Mouse (Mus musculus): Measurements from ENCODE around the gene Spryd4.
"Not testable (repeated sequence)": the region's sequence is repeated elsewhere in the genome, so short reads cannot be mapped to it uniquely, and the experiment has no call there.

Spryd4 gene

GRCm38 (mm10) chr10:128225064-128225463 lies 13.5 kb upstream of the Spryd4 start:
- no peak for DNase-seq

GRCm38 (mm10) chr10:128221533-128222286 lies 10.1 kb upstream of the Spryd4 start:
- DNase-seq, result peak; percentile 30

DNA sequence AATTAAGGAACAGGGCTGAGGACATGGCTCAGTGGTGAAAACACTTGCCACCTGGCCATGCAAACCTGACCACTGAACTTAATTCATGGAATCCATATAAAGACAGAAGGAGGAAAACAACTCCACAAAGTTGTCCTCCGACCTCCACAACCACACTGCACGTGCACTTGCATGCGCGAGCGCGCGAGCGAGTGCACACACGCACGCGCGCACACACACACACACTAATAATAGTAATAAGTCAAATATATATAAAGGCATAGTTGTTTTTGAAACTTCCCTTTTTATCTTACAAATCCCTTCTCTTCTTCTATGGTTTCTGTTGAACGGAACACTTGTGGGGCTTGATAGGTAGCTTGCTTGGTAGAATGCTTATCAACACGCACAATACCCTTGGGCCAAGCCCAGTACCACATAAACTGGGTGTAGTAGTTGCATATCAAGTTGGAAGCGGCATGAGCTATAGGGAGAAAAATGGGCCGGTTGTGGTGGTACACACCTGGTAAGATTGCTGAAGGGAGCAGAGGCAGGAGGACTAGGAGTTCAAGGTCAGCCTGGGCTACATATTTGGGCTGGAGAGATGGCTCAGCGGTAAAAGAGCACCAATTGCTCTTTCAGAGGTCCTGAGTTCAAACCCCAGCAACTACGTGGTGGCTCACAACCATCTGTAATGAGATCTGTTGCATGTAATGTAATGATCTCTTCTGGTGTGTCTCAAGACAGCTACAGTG lies 6.9 kb upstream of the Spryd4 start:
- no peak for DNase-seq

GRCm38 (mm10) chr10:128214981-128215380 lies 3.4 kb upstream of the Spryd4 start:
- no peak for DNase-seq

DNA sequence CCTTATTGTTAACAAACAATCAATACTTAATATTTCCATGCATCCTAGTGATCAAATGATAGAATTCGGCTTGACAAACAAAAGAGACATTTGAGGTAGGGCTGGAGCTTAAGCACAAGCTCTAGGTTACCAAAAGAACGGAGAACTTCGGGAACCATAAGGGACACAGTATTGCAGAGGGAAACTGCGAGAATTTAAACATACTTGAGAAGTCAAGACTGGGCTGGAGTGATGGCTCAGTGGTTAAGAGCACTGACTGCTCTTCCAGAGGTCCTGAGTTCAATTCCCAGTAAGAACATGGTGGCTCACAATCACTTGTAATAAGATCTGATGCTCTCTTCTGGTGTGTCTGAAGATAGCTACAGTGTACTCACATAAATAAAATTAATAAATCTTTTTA lies 2.5 kb upstream of the Spryd4 start:
- not testable (repeated sequence) for DNase-seq

GRCm38 (mm10) chr10:128212871-128213323 lies 1.3 kb upstream of the Spryd4 start:
- DNase-seq, result peak; percentile 78

DNA sequence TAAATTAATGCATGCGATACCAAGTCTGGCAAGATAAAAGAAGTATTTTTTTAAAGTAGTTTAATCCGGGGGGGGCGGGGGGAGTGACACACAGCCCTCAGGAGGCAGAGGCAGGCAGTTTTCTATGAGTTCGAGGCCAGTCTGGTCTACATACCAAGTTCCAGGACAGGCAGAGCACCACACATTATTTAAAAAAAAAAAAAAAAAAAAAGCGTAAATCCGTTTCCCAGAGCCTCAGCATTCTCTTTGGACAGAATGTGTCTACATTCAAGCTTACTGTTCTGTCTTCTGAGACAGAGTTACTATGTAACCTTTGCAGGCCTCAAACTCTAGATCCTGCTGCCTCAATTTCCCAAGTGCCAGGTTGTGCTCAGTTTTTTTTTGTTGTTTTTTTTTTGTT lies 541 bp upstream of the Spryd4 start:
- no peak for DNase-seq

DNA sequence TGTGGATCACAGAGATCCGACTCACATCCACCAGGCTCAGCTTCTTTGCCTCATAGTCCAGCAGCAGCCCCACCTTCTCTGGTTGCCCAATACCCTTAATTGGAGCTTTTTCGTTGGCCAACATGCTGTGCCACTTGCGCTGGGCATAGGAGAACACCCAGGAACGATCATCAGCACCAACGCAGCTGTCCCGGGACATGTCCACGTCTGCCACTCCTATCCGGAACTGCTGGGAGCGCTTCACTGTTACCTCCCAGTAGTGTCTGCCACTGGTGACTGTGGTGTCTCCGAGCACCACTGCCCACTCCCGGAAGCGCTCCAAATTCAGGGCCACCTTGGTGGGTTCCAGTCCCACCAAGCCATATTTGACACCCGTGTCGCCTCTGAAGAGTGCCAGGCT lies 653 bp downstream of the Spryd4 start:
- DNase-seq, result peak; percentile 30

GRCm38 (mm10) chr10:128210131-128210530 lies 1.5 kb downstream of the Spryd4 start:
- DNase-seq, result no peak

DNA sequence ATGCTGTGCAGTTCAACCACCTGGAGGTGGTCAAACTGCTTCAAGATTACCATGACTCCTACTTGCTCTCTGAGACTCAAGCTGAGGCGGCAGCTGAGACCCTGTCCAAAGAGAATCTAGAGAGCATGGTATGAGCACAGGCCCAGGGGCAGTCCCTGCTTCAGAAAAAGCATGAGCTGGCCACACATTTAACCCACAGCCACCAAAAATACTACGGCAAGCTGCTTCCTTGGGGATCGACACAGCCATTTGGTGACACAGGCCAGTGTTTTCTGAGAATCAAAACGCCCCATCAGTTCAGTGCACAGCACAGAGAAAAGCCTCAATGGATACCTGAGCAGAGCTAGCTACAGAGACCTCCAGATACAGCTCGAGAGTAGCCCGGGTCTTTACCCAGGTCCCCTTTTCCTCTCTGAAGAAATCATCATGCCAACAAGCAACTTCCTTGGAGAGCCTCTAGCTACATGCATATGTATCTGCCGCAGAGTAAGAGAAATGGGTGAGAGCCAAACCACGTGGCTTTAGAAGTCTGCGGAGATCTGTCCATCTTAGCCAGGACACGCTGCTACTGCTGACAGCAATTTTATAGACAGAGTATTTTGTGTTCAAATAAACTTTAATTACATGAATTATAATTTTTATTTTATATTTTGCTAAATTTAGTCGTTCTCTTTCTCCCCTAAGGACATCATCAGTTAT lies 2.1 kb downstream of the Spryd4 start:
- DNase-seq, result no peak

DNA sequence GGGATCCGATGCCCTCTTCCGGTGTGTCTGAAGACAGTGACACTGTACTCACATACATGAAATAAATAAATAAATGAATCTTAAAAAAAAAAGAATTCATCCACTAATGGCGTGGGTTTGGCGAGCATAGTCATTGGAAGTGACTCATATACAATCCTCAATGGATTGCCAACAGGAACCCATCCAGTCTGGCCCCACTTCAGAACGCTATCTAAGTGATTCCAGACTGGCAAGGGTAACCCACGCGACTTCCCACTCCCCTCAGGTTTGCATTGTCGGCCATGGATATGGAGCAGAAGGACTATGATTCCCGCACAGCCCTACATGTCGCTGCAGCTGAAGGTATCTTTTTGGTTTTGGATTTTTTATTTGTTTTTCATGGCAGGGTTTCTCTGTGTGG lies 3.3 kb downstream of the Spryd4 start:
- DNase-seq, result no peak

DNA sequence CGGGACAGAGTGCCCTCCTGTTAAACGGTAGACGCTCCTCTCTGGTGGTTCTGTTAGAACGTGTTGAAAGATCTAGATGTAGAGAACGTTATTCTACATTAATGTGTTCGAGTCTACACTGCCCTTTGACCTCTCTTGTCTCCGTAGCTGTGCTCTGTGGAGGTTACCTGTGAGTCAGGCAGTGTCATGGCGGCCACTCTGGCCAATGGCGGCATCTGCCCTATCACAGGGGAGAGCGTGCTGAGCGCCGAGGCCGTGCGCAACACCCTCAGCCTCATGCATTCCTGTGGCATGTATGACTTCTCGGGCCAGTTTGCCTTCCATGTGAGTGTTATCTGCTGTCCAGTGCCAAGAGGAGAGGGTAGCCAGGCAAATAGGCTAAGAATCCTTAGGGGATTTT lies 6.7 kb downstream of the Spryd4 start:
- DNase-seq, result no peak

DNA sequence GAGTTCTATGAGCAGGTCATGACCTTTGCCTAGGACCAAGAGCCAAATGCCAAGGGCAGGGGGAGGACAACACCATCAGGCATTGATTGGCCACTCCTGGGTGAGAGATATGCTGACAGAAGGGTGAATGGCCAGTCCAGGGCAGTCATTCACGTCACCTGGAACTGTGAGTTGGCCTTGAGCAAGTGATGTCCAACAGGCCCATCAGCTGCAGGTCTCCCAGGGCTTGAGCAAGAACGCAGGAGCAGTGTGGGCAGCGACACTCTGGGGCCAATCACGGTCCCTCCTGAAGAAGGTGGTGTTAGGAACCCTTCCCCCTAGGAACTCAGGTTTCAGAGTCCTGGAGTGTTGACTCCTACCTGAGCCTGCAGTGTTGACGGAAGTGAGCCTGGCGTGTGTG lies 9.8 kb downstream of the Spryd4 start:
- no peak for DNase-seq

DNA sequence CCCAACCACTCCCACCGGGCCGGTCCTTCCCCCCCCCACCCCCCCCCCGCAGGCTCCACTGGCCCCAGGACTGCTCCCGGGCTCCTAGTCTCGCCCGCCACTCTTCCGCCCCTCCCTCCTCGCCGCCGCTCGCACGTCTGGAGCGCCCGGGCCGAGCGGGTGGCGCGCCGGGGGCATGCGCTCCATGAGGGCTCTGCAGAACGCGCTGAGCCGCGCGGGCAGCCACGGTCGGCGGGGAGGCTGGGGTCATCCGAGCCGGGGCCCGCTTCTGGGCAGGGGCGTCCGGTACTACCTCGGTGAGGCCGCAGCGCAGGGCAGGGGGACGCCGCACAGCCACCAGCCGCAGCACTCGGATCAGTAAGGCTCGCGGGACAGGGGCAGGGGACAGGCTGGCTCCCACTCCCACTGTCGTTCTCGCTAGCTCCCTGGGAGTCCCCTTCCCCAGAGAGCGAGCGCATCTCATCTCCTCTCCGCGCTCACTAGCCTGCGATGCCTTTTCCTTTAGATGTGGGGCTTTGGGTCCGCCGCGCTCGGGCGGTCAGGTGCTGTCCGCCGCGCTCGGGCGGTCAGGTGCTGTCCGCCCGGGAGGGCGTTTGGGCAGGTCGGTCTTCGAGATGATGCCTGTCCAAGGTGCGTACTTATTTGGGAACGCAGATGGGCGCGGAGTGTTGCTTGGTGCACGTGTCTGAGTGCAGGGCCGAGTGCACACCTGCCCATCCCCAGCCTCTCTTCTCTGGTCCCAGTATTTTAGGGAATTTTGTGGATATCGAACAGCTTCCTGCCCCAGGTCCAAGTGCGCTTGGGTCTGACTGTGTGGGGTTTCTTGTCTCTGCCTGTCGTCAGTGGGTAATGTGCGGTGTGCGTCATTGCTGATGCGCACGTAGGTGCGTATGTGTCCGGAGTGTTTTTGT lies 16.8 kb downstream of the Spryd4 start:
- DNase-seq, result peak; percentile 76

- peak; percentile 97 for DNase-seq
Measured at GRCm38 (mm10) chr10:128194024-128194550, 17.5 kb downstream of the Spryd4 start, which contains the start of gene Gls2. Gene Gls2 (plus strand): TSS chr10:128194457.

GRCm38 (mm10) chr10:128193113-128193512 lies 18.5 kb downstream of the Spryd4 start:
- DNase-seq, result no peak

DNA sequence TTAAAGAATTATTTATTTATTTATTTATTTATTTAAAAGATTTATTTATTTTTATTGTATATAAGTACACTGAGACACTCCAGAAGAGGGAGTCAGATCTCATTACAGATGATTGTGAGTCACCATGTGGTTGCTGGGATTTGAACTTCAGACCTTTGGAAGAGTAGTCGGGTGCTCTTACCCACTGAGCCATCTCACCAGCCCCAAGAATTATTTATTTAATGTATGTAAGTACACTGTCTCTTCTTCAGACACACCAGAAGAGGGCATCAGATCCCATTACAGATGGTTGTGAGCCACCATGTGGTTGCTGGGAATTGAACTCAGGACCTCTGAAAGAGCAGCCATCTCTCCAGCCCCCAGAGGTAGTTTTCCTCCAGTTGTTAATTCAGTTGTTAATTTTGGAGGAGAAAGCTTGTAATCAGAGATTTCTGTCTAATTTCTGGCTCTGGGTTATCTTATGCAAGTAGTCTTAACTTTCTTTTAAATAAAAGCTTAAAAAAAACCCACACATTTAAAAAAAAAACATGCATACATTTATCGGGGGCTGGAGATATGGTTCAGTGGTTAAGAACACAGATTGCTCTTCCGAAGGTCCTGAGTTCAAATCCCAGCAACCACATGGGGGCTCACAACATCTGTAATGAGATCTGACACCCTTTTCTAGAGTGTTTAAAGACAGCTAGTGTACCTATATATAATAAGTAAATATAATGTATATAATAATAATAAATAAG lies 19.4 kb downstream of the Spryd4 start:
- not testable (repeated sequence) for DNase-seq

- no peak for DNase-seq
Measured at GRCm38 (mm10) chr10:128191472-128191871, 20.1 kb downstream of the Spryd4 start.

GRCm38 (mm10) chr10:128188242-128188877 lies 23.2 kb downstream of the Spryd4 start:
- peak; percentile 85 for DNase-seq

DNA sequence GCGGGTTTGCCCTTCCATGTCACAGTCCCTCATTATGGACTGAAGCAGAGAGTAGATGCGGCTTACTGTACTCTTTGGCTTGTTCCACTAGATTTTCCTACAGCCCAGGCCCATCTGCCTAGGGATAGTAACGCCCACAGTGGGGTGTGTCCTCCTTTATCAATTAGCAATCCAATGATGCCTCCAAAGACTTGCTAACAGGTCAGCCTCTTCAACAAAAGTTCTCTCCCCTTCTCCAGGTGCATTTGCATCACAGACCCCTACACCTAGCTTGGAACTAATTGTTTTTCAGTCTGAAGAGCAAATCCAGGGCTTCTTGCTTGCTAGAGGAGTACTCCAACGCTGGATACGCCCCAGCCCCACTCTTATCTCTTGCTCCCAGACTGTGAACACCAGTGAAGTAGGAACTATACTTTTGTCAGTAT lies 24.4 kb downstream of the Spryd4 start:
- no peak for DNase-seq

DNA sequence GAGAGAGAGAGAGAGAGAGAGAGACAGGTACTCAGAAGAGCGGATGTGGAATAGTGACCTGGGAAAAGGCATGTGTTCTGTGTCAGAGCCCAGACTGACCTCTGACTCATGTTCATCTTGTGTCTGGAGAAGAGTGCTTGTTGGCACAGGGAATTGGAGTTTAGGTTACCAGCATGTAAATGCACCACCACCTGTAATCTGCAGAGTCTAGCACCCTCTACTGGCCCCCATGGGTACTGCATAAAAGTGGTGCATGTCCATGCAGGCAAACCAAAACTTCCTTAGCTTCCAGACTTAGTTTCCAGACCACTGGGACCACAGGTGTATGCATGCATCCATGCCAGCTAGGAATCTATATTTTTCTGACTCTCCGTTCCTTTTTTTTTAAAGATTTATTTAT lies 25.6 kb downstream of the Spryd4 start:
- peak; percentile 88 for DNase-seq
